Mouse (Mus musculus) mesoderm, embryonic 11.5 days (tissue): ENCODE results near the gene Nab2.

ENCODE experiments used
- DNase-seq: peaks from one replicate; pipeline ENCODE4 v3.0.0-alpha.2; 2012; ENCODE audit warnings: low read depth, low spot score

The Nab2 gene

GRCm38 (mm10) chr10:127643553-127644238 lies 24.7 kb downstream of the Nab2 start:
- no peak for DNase-seq

- no peak for DNase-seq
These were observed 25.4 kb downstream of the Nab2 start, which contains the start of gene Stat6 for GRCm38 (mm10) chr10:127642772-127643552. Gene Stat6 (plus strand): TSS chr10:127642986.

- peak; percentile 83 for DNase-seq
These were observed 26.3 kb downstream of the Nab2 start for GRCm38 (mm10) chr10:127641861-127642771.

- no peak for DNase-seq
These were observed 27.9 kb downstream of the Nab2 start for GRCm38 (mm10) chr10:127640421-127640820.

- DNase-seq = no peak
These were observed 35.6 kb downstream of the Nab2 start for GRCm38 (mm10) chr10:127632668-127633271.

- DNase-seq = no peak
These were observed 36.8 kb downstream of the Nab2 start for GRCm38 (mm10) chr10:127631261-127632214.

- DNase-seq = no peak
These were observed 41.9 kb downstream of the Nab2 start for GRCm38 (mm10) chr10:127626433-127626832.

GRCm38 (mm10) chr10:127623439-127624216 lies 44.7 kb downstream of the Nab2 start:
- DNase-seq = no peak

GRCm38 (mm10) chr10:127622661-127623060 lies 45.7 kb downstream of the Nab2 start:
- no peak for DNase-seq

- DNase-seq = no peak
These were observed 46.3 kb downstream of the Nab2 start for GRCm38 (mm10) chr10:127622057-127622392.

- DNase-seq = peak; percentile 92
These were observed 46.9 kb downstream of the Nab2 start for GRCm38 (mm10) chr10:127621191-127622056.

GRCm38 (mm10) chr10:127620406-127621190 lies 47.8 kb downstream of the Nab2 start, which contains the start of gene Lrp1:
Gene Lrp1 (minus strand): TSS chr10:127621148.
- DNase-seq = peak; percentile 75

GRCm38 (mm10) chr10:127619941-127620405 lies 48.4 kb downstream of the Nab2 start:
- DNase-seq = no peak

- no peak for DNase-seq
These were observed 49.1 kb downstream of the Nab2 start for GRCm38 (mm10) chr10:127619119-127619721.

- DNase-seq = no peak
These were observed 50.2 kb downstream of the Nab2 start for GRCm38 (mm10) chr10:127618173-127618572.

- DNase-seq = no peak
These were observed 51.1 kb downstream of the Nab2 start for GRCm38 (mm10) chr10:127617294-127617693.

GRCm38 (mm10) chr10:127616261-127616679 lies 52.1 kb downstream of the Nab2 start:
- peak; percentile 55 for DNase-seq
